Mouse (Mus musculus): Measurements from ENCODE around the gene Nmnat3. TPM values are rescaled to one million over a fixed set of nuclear protein-coding genes. Genes with fewer than 3 reads are reported as not detected.

Gene Nmnat3
- total RNA-seq, 2 experiments from 2014 or later, result 2.7 to 2.8 TPM

GRCm38 (mm10) chr9:98289665-98290064, 2.4 kb downstream of the Nmnat3 start:
- no peak for DNase-seq (ENCODE audit: extremely low spot score in 1 of 2, low spot score in 2 of 2)
- H3K4me3 ChIP-seq, result no peak overlapping the region
- intact Hi-C loops (cut with DNase I), result no loop called here
- no peak overlapping the region; the same call in 1 of the 2 replicates for H3K27ac ChIP-seq
- no peak for TF ChIP-seq CTCF (IDR thresholded peaks at IDR 0.05)

GRCm38 (mm10) chr9:98290591-98290990, 3.4 kb downstream of the Nmnat3 start:
- H3K4me3 ChIP-seq, result no peak overlapping the region
- H3K27ac ChIP-seq, result peak overlapping the region; percentile 66
- no peak for DNase-seq (ENCODE audit: extremely low spot score in 1 of 2, low spot score in 2 of 2)
- intact Hi-C loops (cut with DNase I), result no loop called here
- TF ChIP-seq CTCF (IDR thresholded peaks at IDR 0.05), result no peak

- intact Hi-C loops (cut with DNase I), result no loop called here
- DNase-seq (ENCODE audit: extremely low spot score in 1 of 2, low spot score in 2 of 2), result peak; percentile 63 to 82
- TF ChIP-seq CTCF (IDR thresholded peaks at IDR 0.05), result no peak
- Histone ChIP-seq H3K4me3 (peak overlapping the region; percentile 66), H3K27ac (peak overlapping the region; percentile 83)
Measured at GRCm38 (mm10) chr9:98296383-98297201, 9.4 kb downstream of the Nmnat3 start.

GRCm38 (mm10) chr9:98297234-98297936, 10.2 kb downstream of the Nmnat3 start:
- H3K27ac ChIP-seq, result no peak overlapping the region
- no peak for DNase-seq (ENCODE audit: extremely low spot score in 1 of 2, low spot score in 2 of 2)
- intact Hi-C loops (cut with DNase I), result no loop called here
- no peak for TF ChIP-seq CTCF (IDR thresholded peaks at IDR 0.05)
- H3K4me3 ChIP-seq, result peak overlapping the region; percentile 66

- no peak for DNase-seq (ENCODE audit: extremely low spot score in 1 of 2, low spot score in 2 of 2)
- no peak for TF ChIP-seq CTCF (IDR thresholded peaks at IDR 0.05)
- no peak overlapping the region for H3K4me3 ChIP-seq
- H3K27ac ChIP-seq, result no peak overlapping the region
- intact Hi-C loops (cut with DNase I), result no loop called here
Measured at GRCm38 (mm10) chr9:98297937-98298595, 10.8 kb downstream of the Nmnat3 start.

GRCm38 (mm10) chr9:98298761-98299160, 11.5 kb downstream of the Nmnat3 start:
- DNase-seq (ENCODE audit: extremely low spot score in 1 of 2, low spot score in 2 of 2), result no peak
- Histone ChIP-seq H3K4me3 (no peak overlapping the region), H3K27ac (no peak overlapping the region)
- intact Hi-C loops (cut with DNase I), result no loop called here
- no peak for TF ChIP-seq CTCF (IDR thresholded peaks at IDR 0.05)

- no peak for DNase-seq (ENCODE audit: extremely low spot score in 1 of 2, low spot score in 2 of 2)
- intact Hi-C loops (cut with DNase I), result no loop called here
- H3K27ac ChIP-seq, result no peak overlapping the region
- H3K4me3 ChIP-seq, result no peak overlapping the region
- no peak for TF ChIP-seq CTCF (IDR thresholded peaks at IDR 0.05)
Measured at GRCm38 (mm10) chr9:98299235-98299634, 12.0 kb downstream of the Nmnat3 start.

- DNase-seq (ENCODE audit: extremely low spot score in 1 of 2, low spot score in 2 of 2), result no peak
- no peak overlapping the region for H3K4me3 ChIP-seq
- no peak for TF ChIP-seq CTCF (IDR thresholded peaks at IDR 0.05)
- no peak overlapping the region for H3K27ac ChIP-seq
- intact Hi-C loops (cut with DNase I), result no loop called here
Measured at GRCm38 (mm10) chr9:98300582-98300981, 13.3 kb downstream of the Nmnat3 start.

GRCm38 (mm10) chr9:98307011-98307410, 19.8 kb downstream of the Nmnat3 start:
- no peak for DNase-seq (ENCODE audit: extremely low spot score in 1 of 2, low spot score in 2 of 2)
- TF ChIP-seq CTCF (IDR thresholded peaks at IDR 0.05), result no peak
- Histone ChIP-seq H3K4me3 (no peak overlapping the region), H3K27ac (no peak overlapping the region)
- intact Hi-C loops (cut with DNase I), result no loop called here

GRCm38 (mm10) chr9:98311316-98311965, 24.2 kb downstream of the Nmnat3 start:
- no peak overlapping the region for H3K27ac ChIP-seq
- no peak overlapping the region for H3K4me3 ChIP-seq
- intact Hi-C loops (cut with DNase I), result no loop called here
- no peak for DNase-seq (ENCODE audit: extremely low spot score in 1 of 2, low spot score in 2 of 2)
- TF ChIP-seq CTCF (IDR thresholded peaks at IDR 0.05), result no peak

GRCm38 (mm10) chr9:98312622-98313374, 25.6 kb downstream of the Nmnat3 start:
- TF ChIP-seq CTCF (IDR thresholded peaks at IDR 0.05), result no peak
- intact Hi-C loops (cut with DNase I), result no loop called here
- DNase-seq (ENCODE audit: extremely low spot score in 1 of 2, low spot score in 2 of 2), result no peak
- Histone ChIP-seq H3K4me3 (no peak overlapping the region), H3K27ac (no peak overlapping the region)
